Mouse (Mus musculus): ENCODE data around the gene Lair1.
A peak's percentile ranks its signal among the peaks of the same experiment; 100 is the strongest.
"Not testable (repeated sequence)": the region's sequence is repeated elsewhere in the genome, so short reads cannot be mapped to it uniquely, and the experiment has no call there.

Gene Lair1

GRCm38 (mm10) chr7:4063013-4063412 is at the start of gene Lair1:
Gene Lair1, minus strand, starts transcription at chr7:4063204.
- no peak for DNase-seq (ENCODE audit: low spot score in 2 of 2)

- peak; percentile 45 to 61 for DNase-seq (ENCODE audit: low spot score in 2 of 2)
Observed at GRCm38 (mm10) chr7:4111766-4112165, 48.8 kb upstream of the Lair1 start.

- no peak for DNase-seq (ENCODE audit: low spot score in 2 of 2)
Observed at GRCm38 (mm10) chr7:4103411-4103810, 40.4 kb upstream of the Lair1 start.

GRCm38 (mm10) chr7:4101144-4101543 is 38.1 kb upstream of the Lair1 start:
- no peak for DNase-seq (ENCODE audit: low spot score in 2 of 2)

- DNase-seq (ENCODE audit: low spot score in 2 of 2), result no peak
Observed at GRCm38 (mm10) chr7:4098832-4099231, 35.8 kb upstream of the Lair1 start.

GRCm38 (mm10) chr7:4098301-4098700 is 35.3 kb upstream of the Lair1 start:
- DNase-seq (ENCODE audit: low spot score in 2 of 2), result no peak

GRCm38 (mm10) chr7:4091170-4091569 is 28.2 kb upstream of the Lair1 start:
- no peak for DNase-seq (ENCODE audit: low spot score in 2 of 2)

- no peak for DNase-seq (ENCODE audit: low spot score in 2 of 2)
Observed at GRCm38 (mm10) chr7:4088679-4089078, 25.7 kb upstream of the Lair1 start.

- DNase-seq (ENCODE audit: low spot score in 2 of 2), result peak; percentile 53 to 77
Observed at GRCm38 (mm10) chr7:4087896-4088480, 25.0 kb upstream of the Lair1 start.

GRCm38 (mm10) chr7:4087238-4087895 is 24.4 kb upstream of the Lair1 start:
- peak; percentile 72 to 88 for DNase-seq (ENCODE audit: low spot score in 2 of 2)

- DNase-seq (ENCODE audit: low spot score in 2 of 2), result no peak
Observed at GRCm38 (mm10) chr7:4085562-4085961, 22.6 kb upstream of the Lair1 start.

GRCm38 (mm10) chr7:4084161-4084560 is 21.2 kb upstream of the Lair1 start:
- peak in 1 of 2 experiments; percentile 55 for DNase-seq (ENCODE audit: low spot score in 2 of 2)

- no peak for DNase-seq (ENCODE audit: low spot score in 2 of 2)
Observed at GRCm38 (mm10) chr7:4082804-4083203, 19.8 kb upstream of the Lair1 start.

GRCm38 (mm10) chr7:4081706-4082105 is 18.7 kb upstream of the Lair1 start:
- DNase-seq (ENCODE audit: low spot score in 2 of 2), result no peak

- no peak for DNase-seq (ENCODE audit: low spot score in 2 of 2)
Observed at GRCm38 (mm10) chr7:4080552-4080951, 17.5 kb upstream of the Lair1 start.

- DNase-seq (ENCODE audit: low spot score in 2 of 2), result no peak
Observed at GRCm38 (mm10) chr7:4079511-4079910, 16.5 kb upstream of the Lair1 start.

GRCm38 (mm10) chr7:4073144-4073543 is 10.1 kb upstream of the Lair1 start:
- no peak for DNase-seq (ENCODE audit: low spot score in 2 of 2)

GRCm38 (mm10) chr7:4071066-4071465 is 8.1 kb upstream of the Lair1 start:
- no peak for DNase-seq (ENCODE audit: low spot score in 2 of 2)

GRCm38 (mm10) chr7:4063714-4064425 is 866 bp upstream of the Lair1 start:
- no peak for DNase-seq (ENCODE audit: low spot score in 2 of 2)

GRCm38 (mm10) chr7:4060602-4061188 is 2.3 kb downstream of the Lair1 start:
- DNase-seq (ENCODE audit: low spot score in 2 of 2), result not testable (repeated sequence)

GRCm38 (mm10) chr7:4026794-4027421 is 36.1 kb downstream of the Lair1 start:
- DNase-seq (ENCODE audit: low spot score in 2 of 2), result peak; percentile 36 to 37

- not testable (repeated sequence) for DNase-seq (ENCODE audit: low spot score in 2 of 2)
Observed at GRCm38 (mm10) chr7:4004636-4005035, 58.4 kb downstream of the Lair1 start.
